Mouse (Mus musculus) MEL (cell line): ENCODE data around the gene F8.

Source experiments
- CTCF ChIP-seq, 3 experiments: IDR thresholded peaks in 2 of 3; conservative IDR thresholded peaks in 1 of 3; 2 replicates each; pipeline ENCODE4 v1.5.1; 2011 to 2012; ENCODE audit warnings: low read length in 3 of 3, low read depth in 2 of 3, mild to moderate bottlenecking in 2 of 3, improper control_type of control experiment in 1 of 3, inconsistent platforms in 1 of 3, mixed read lengths in 1 of 3, moderate library complexity in 1 of 3; ENCODE audit not compliant: control insufficient read depth in 1 of 3, insufficient read depth in 1 of 3, poor library complexity in 1 of 3, severe bottlenecking in 1 of 3
- JUND ChIP-seq: IDR thresholded peaks from 2 replicates; pipeline ENCODE4 v1.6.1; 2011; ENCODE audit warnings: low read depth, mild to moderate bottlenecking, improper control_type of control experiment, low read length
- KAT2A ChIP-seq: conservative IDR thresholded peaks from 2 replicates; pipeline ENCODE4 v1.6.1; 2012; ENCODE audit warnings: low read depth, low read length, improper control_type of control experiment, inconsistent platforms
- MXI1 ChIP-seq: IDR thresholded peaks from 2 replicates; pipeline ENCODE4 v1.6.1; 2011; ENCODE audit warnings: mild to moderate bottlenecking, low read depth, low read length, improper control_type of control experiment
- NELFE ChIP-seq: IDR thresholded peaks from 2 replicates; pipeline ENCODE4 v1.6.1; 2011; ENCODE audit warnings: low read depth, low read length, improper control_type of control experiment
- TAL1 ChIP-seq: IDR thresholded peaks from 2 replicates; pipeline ENCODE4 v1.6.1; 2012; ENCODE audit warnings: mild to moderate bottlenecking, inconsistent platforms, low read length, moderate library complexity, mixed read lengths
- USF2 ChIP-seq, 2 experiments: IDR thresholded peaks; 2 replicates each; pipeline ENCODE4 v1.6.1; 2011 to 2012; ENCODE audit warnings: improper control_type of control experiment in 2 of 2, low read length in 2 of 2, borderline replicate concordance in 1 of 2, inconsistent platforms in 1 of 2, low read depth in 1 of 2, mild to moderate bottlenecking in 1 of 2; ENCODE audit not compliant: insufficient read depth in 1 of 2
- ZKSCAN1 ChIP-seq: IDR thresholded peaks from 2 replicates; pipeline ENCODE4 v1.6.1; 2012; ENCODE audit warnings: low read depth, mild to moderate bottlenecking, inconsistent platforms, low read length, improper control_type of control experiment, moderate library complexity
- ZNF384 ChIP-seq: IDR thresholded peaks from 2 replicates; pipeline ENCODE4 v1.6.1; 2012; ENCODE audit warnings: low read depth, mild to moderate bottlenecking, inconsistent platforms, low read length, improper control_type of control experiment

DNA sequence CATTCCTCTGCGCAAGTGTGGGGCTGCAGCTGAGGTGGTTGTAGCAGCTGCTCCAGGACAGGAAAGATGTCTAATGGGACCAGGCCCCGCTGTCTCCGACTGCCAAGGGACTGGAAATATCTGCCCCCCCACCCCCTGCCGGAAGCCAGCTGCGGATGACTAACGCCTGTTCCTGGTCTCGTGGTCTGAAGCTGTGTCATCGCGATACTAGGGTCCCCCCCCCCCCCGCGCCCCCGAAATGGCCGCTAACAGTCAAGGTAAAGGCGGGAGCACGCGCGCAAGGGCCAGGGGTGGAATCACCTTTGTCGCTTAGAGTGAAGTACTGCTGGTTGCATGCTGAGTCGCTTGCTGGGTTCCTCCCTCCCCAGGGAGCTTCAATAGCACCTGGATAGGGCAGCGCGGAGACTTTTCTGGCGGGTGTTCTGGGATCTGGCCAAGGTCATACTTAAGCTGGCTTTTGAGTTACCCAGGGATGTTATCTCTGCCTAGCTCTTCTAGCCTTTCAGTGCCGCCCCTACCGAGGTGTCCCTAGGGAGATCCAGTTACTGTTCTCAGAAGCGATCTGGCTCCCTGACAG lies at the start of gene F8, which contains the start of gene Fundc2:
- TF ChIP-seq ZNF384 (no peak), JUND (no peak), CTCF (IDR thresholded peaks at IDR 0.05 in 2 of 3, conservative IDR thresholded peaks at IDR 0.05 in 1 of 3; ENCODE audit: control insufficient read depth in 1 of 3, insufficient read depth in 1 of 3, low read depth in 2 of 3, low read length in 3 of 3, poor library complexity in 1 of 3, severe bottlenecking in 1 of 3) (no peak), KAT2A (no peak; the same call in 1 of the 2 replicates), USF2 (IDR thresholded peaks at IDR 0.05; ENCODE audit: borderline replicate concordance in 1 of 2, insufficient read depth in 1 of 2, low read depth in 1 of 2, low read length in 2 of 2) (no peak), TAL1 (no peak), MXI1 (peak; percentile 27), ZKSCAN1 (no peak), NELFE (peak; percentile 82)
